Mouse (Mus musculus) layer of hippocampus, postnatal 14 days (tissue): Measurements from ENCODE around the gene Ankrd33. TPM values are rescaled to one million over a fixed set of nuclear protein-coding genes. Genes with fewer than 3 reads are reported as not detected.

ENCODE experiments used
- total RNA-seq, 2 experiments: library from RNA; stranded (reverse); gene quantifications; 2 replicates each; pipeline ENCODE4 v1.2.3; 2021

The Ankrd33 gene
- total RNA-seq, 2 experiments from 2014 or later, result not detected

Other genes starting within 250 kb of the Ankrd33 start
- 100 to 1,000 TPM; 208 to 232 TPM for gene Scn8a, start 245.9 kb upstream of the Ankrd33 start, total RNA-seq
- not detected for gene Gm47841, start 68.4 kb upstream of the Ankrd33 start, total RNA-seq
- gene Fignl2, start 37.2 kb upstream of the Ankrd33 start, total RNA-seq, result 1 to 10 TPM; 1.1 to 1.2 TPM
- 10 to 100 TPM; 11.9 to 12.0 TPM for gene Acvrl1, start 12.8 kb downstream of the Ankrd33 start, total RNA-seq
- 10 to 100 TPM; 71.3 to 79.6 TPM for gene Acvr1b, start 58.3 kb downstream of the Ankrd33 start, total RNA-seq
- gene Grasp, start 108.4 kb downstream of the Ankrd33 start, total RNA-seq, result 10 to 100 TPM; 53.4 to 55.2 TPM
- gene Nr4a1, start 138.5 kb downstream of the Ankrd33 start, total RNA-seq, result 10 to 100 TPM; 34.5 to 54.4 TPM
- 10 to 100 TPM; 45.9 to 47.3 TPM for gene Atg101, start 168.5 kb downstream of the Ankrd33 start, total RNA-seq
- under 1 TPM; 0.28 to 0.69 TPM for gene 6030408B16Rik, start 177.5 kb downstream of the Ankrd33 start, total RNA-seq